Mouse (Mus musculus): ENCODE results near the gene Rgl2. TPM values are rescaled to one million over a fixed set of nuclear protein-coding genes. Genes with fewer than 3 reads are reported as not detected.

Rgl2 gene
- polyA plus RNA-seq, 1 experiment, result 171 TPM

- H3K27me3 ChIP-seq (ENCODE audit: control insufficient read depth, insufficient read depth, low read length), result no peaks in the 10 kb centered on the region
- peaks cover 5% of the 10 kb centered on the region; the same call in 1 of the 2 replicates for H3K4me1 ChIP-seq (ENCODE audit: control insufficient read depth, insufficient read depth, low read length)
- peak; percentile 87 to 88 for DNase-seq
- TF ChIP-seq POLR2A (IDR thresholded peaks at IDR 0.05; ENCODE audit: borderline replicate concordance, insufficient read depth, low read length), result peak; percentile 79; the same call in 1 of the 2 replicates
- TF ChIP-seq CTCF (IDR thresholded peaks at IDR 0.05; ENCODE audit: borderline replicate concordance, insufficient read depth, low read depth, low read length), result no peak
- H3K4me3 ChIP-seq (replicated peaks; ENCODE audit: insufficient read depth, low read depth, low read length), result peak within 1 kb of the TSS; percentile 91
- under 1% methylated on average over 36 of the region's 36 CpGs for WGBS
- H3K27ac ChIP-seq (ENCODE audit: insufficient read depth, low read length), result peak within 1 kb of the TSS; percentile 59
Observed at GRCm38 (mm10) chr17:33940206-33940805, 11.0 kb downstream of the Rgl2 start, which contains the start of the genes Pfdn6 and Wdr46. Gene Pfdn6, minus strand, starts transcription at chr17:33940343. Gene Wdr46, plus strand, starts transcription at chr17:33940660.

- WGBS, result 3% methylated on average over 26 of the region's 26 CpGs
- Histone ChIP-seq H3K4me3 (replicated peaks; ENCODE audit: insufficient read depth, low read depth, low read length) (peak overlapping the region; percentile 91), H3K27me3 (ENCODE audit: control insufficient read depth, insufficient read depth, low read length) (no peaks in the 10 kb centered on the region), H3K27ac (ENCODE audit: insufficient read depth, low read length) (no peak overlapping the region), H3K4me1 (ENCODE audit: control insufficient read depth, insufficient read depth, low read length) (peaks cover 5% of the 10 kb centered on the region; the same call in 1 of the 2 replicates)
- TF ChIP-seq CTCF (IDR thresholded peaks at IDR 0.05; ENCODE audit: borderline replicate concordance, insufficient read depth, low read depth, low read length) (no peak), POLR2A (IDR thresholded peaks at IDR 0.05; ENCODE audit: borderline replicate concordance, insufficient read depth, low read length) (no peak)
- no peak for DNase-seq
Observed at GRCm38 (mm10) chr17:33940981-33941380, 11.6 kb downstream of the Rgl2 start.

- no peak for DNase-seq
- 58% methylated on average over 19 of the region's 19 CpGs for WGBS
- TF ChIP-seq POLR2A (IDR thresholded peaks at IDR 0.05; ENCODE audit: borderline replicate concordance, insufficient read depth, low read length) (no peak), CTCF (IDR thresholded peaks at IDR 0.05; ENCODE audit: borderline replicate concordance, insufficient read depth, low read depth, low read length) (no peak)
- no peak overlapping the region for H3K27ac ChIP-seq (ENCODE audit: insufficient read depth, low read length)
- H3K27me3 ChIP-seq (ENCODE audit: control insufficient read depth, insufficient read depth, low read length), result no peaks in the 10 kb centered on the region
- H3K4me1 ChIP-seq (ENCODE audit: control insufficient read depth, insufficient read depth, low read length), result peaks cover 5% of the 10 kb centered on the region; the same call in 1 of the 2 replicates
- peak overlapping the region; percentile 91 for H3K4me3 ChIP-seq (replicated peaks; ENCODE audit: insufficient read depth, low read depth, low read length)
Observed at GRCm38 (mm10) chr17:33941381-33941780, 12.0 kb downstream of the Rgl2 start.

DNA sequence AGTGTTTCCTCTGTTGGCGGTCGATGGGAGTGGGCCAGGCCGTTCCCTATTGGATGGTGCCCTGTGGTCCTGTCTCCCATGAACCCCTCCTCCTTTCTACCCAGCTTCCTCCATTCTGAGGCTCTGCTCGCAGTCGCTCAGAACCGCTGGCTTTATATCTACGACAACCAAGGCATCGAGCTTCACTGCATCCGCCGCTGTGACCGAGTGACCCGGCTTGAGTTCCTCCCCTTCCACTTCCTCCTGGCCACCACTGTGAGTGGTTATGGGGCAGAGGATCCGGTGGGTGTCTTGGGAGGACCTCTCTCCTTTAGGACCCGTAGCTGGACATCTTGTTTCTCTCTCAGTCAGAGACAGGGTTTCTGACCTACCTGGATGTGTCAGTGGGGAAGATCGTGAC lies 14.1 kb downstream of the Rgl2 start:
- TF ChIP-seq CTCF (IDR thresholded peaks at IDR 0.05; ENCODE audit: borderline replicate concordance, insufficient read depth, low read depth, low read length), result no peak
- no peak for TF ChIP-seq POLR2A (IDR thresholded peaks at IDR 0.05; ENCODE audit: borderline replicate concordance, insufficient read depth, low read length)
- Histone ChIP-seq H3K4me1 (ENCODE audit: control insufficient read depth, insufficient read depth, low read length) (peaks cover 5% of the 10 kb centered on the region; the same call in 1 of the 2 replicates), H3K27ac (ENCODE audit: insufficient read depth, low read length) (no peak overlapping the region), H3K4me3 (replicated peaks; ENCODE audit: insufficient read depth, low read depth, low read length) (no peak overlapping the region), H3K27me3 (ENCODE audit: control insufficient read depth, insufficient read depth, low read length) (no peaks in the 10 kb centered on the region)
- 88% methylated on average over 15 of the region's 15 CpGs for WGBS
- no peak for DNase-seq

GRCm38 (mm10) chr17:33947430-33948089 lies 18.2 kb downstream of the Rgl2 start:
- WGBS, result 76% methylated on average over 10 of the region's 10 CpGs
- DNase-seq, result no peak
- H3K27me3 ChIP-seq (ENCODE audit: control insufficient read depth, insufficient read depth, low read length), result no peaks in the 10 kb centered on the region

DNA sequence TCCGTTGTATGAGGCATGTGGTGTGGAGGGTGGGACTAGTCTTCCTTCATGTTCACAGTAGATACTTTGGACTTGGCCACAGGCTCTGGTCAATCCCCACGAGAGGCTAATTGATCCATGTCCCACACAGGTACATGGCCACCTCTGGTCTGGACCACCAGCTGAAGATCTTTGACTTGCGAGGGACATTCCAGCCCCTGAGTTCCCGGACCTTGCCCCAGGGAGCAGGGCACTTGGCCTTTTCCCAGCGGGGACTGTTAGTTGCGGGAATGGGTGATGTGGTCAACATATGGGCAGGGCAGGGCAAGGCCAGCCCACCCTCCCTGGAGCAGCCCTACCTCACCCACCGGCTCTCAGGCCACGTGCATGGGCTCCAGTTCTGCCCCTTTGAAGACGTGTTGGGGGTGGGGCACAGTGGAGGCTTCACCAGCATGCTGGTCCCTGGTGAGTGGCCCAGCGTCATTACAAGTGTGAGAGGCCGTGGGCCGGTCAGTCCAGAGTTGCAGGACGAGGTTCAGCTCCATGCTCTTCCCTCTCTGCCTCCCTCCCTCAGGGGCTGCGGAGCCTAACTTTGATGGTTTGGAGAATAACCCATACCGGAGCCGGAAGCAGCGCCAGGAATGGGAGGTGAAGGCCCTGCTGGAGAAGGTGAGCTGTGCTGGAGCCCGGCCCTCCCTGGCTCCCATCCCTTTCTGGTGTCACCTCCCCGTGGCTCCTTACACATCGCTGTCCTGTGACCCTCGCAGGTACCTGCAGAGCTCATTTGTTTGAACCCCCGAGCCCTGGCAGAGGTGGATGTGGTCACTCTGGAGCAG lies 19.0 kb downstream of the Rgl2 start:
- TF ChIP-seq POLR2A (IDR thresholded peaks at IDR 0.05; ENCODE audit: borderline replicate concordance, insufficient read depth, low read length) (no peak), CTCF (IDR thresholded peaks at IDR 0.05; ENCODE audit: borderline replicate concordance, insufficient read depth, low read depth, low read length) (no peak)
- Histone ChIP-seq H3K4me1 (ENCODE audit: control insufficient read depth, insufficient read depth, low read length) (peaks cover 16% of the 10 kb centered on the region), H3K27ac (ENCODE audit: insufficient read depth, low read length) (no peak overlapping the region), H3K27me3 (ENCODE audit: control insufficient read depth, insufficient read depth, low read length) (no peaks in the 10 kb centered on the region), H3K4me3 (replicated peaks; ENCODE audit: insufficient read depth, low read depth, low read length) (no peak overlapping the region)
- 78% methylated on average over 22 of the region's 22 CpGs for WGBS
- no peak for DNase-seq

More at GRCm38 (mm10) chr17:33947430-33948089, 18.2 kb downstream of the Rgl2 start:
- Histone ChIP-seq H3K4me1 (ENCODE audit: control insufficient read depth, insufficient read depth, low read length) (peaks cover 16% of the 10 kb centered on the region), H3K27ac (ENCODE audit: insufficient read depth, low read length) (no peak overlapping the region), H3K4me3 (replicated peaks; ENCODE audit: insufficient read depth, low read depth, low read length) (no peak overlapping the region)
- TF ChIP-seq POLR2A (IDR thresholded peaks at IDR 0.05; ENCODE audit: borderline replicate concordance, insufficient read depth, low read length) (no peak), CTCF (IDR thresholded peaks at IDR 0.05; ENCODE audit: borderline replicate concordance, insufficient read depth, low read depth, low read length) (no peak)

DNA sequence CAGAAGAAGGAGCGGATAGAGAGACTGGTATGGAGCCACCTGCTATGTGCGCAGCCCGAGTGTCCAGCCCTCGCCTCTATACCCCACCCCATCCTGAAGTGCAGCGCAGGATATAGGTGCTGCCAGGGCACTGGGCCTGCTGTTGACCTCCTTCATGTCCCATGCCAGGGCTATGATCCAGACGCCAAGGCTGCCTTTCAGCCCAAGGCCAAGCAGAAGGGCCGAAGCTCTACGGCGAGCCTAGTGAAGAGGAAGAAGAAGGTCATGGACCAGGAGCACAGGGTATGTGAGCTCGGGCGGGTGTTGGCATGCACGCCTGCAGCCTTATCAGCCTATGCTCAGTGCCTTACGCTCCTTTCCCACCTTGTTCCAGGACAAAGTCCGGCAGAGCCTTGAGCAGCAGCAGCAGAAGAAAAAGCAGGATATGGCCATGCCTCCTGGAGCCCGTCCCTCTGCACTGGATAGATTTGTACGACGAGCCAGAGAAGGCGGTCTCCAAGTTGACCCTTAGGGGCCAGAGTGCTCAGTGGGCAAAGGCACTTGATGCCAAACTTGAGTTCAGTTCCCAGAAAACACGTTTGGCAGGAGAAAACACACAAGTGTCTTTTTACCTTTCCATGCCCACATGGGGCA lies 19.7 kb downstream of the Rgl2 start:
- TF ChIP-seq POLR2A (IDR thresholded peaks at IDR 0.05; ENCODE audit: borderline replicate concordance, insufficient read depth, low read length), result no peak
- no peak for TF ChIP-seq CTCF (IDR thresholded peaks at IDR 0.05; ENCODE audit: borderline replicate concordance, insufficient read depth, low read depth, low read length)
- 82% methylated on average over 19 of the region's 19 CpGs for WGBS
- no peak overlapping the region for H3K4me3 ChIP-seq (replicated peaks; ENCODE audit: insufficient read depth, low read depth, low read length)
- H3K27me3 ChIP-seq (ENCODE audit: control insufficient read depth, insufficient read depth, low read length), result no peaks in the 10 kb centered on the region
- H3K4me1 ChIP-seq (ENCODE audit: control insufficient read depth, insufficient read depth, low read length), result peaks cover 16% of the 10 kb centered on the region
- H3K27ac ChIP-seq (ENCODE audit: insufficient read depth, low read length), result no peak overlapping the region
- no peak for DNase-seq

Data from cerebellum, adult 2 months (tissue).